Mouse (Mus musculus) liver (tissue): ENCODE data around the gene Mtmr2.
A peak's percentile ranks its signal among the peaks of the same experiment; 100 is the strongest.
"Not testable (repeated sequence)": the region's sequence is repeated elsewhere in the genome, so short reads cannot be mapped to it uniquely, and the experiment has no call there.

Source experiments
- DNase-seq: peaks from one replicate; pipeline ENCODE4 v3.0.0-alpha.2; 2020; ENCODE audit warnings: mixed read lengths

The Mtmr2 gene

DNA sequence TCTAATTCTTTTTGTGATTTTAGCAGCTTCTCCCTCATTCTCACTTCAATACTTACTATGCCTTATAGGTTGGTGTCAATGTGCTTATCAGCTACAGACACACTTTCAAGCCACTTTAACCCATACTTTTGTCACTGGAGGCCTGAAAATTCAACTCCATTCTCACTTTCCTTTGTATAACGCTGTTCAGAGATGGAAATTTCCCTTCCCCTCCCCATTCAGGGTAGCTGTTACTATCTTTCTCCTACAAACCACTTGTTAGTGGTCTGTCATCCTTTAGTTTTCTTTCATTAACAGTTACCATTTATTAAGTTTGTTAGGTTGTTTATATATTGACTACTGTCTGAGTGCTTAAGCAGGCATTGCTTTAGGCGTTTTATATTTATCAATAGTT lies at the start of gene Mtmr2:
Mtmr2 (plus strand) TSS at position 7 of the 394 bp plus-strand sequence.
- no peak for DNase-seq

DNA sequence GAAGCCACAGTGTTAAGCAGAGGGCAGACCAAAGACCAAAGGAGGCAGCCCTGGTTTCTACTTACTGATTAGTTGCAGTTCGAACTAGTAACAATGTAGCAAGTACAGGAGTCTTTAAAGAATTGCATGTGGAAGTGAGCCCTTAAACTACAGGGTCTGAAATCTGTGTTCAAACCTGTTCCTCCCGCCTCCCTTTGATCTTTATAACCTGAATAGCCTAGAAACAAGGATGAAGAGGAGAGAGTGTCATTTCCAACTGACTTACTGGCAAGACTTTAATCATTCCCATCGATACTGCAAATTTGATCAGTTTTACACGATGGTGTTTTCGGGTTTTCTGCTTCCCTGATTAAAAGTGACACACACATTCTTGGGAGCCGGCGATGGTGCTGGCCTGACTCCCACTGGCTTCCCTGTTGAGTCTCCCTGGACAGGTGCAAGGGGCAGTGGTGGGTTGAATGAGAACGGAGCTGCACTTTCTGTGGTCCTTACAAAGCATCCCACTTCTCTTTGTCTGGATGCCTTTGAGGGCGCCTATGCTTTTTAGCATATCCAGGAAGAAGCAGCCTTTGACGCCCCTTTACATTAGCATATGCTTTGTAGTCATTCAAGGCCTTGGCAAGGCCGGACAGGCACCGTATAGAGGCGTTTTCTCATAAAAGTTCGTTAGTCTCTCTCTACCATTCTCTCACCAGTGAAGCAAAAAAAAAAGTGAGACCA lies 49.0 kb upstream of the Mtmr2 start:
- DNase-seq, result no peak

DNA sequence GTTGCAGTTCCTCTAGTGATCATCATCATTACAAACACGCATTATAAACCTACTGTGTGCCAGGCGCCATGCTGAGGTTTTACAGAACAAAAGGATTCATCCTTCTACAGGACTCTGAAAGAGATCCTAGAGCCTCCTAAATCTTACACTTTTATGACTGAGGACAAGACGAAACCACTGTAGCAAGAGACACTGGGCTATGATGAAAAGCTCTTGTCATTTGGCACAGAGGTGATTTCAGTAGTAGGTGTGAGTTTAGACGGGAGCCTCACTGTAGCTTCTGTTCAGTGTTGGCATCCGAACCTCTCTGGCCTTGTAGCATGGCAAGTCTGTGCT lies 48.5 kb upstream of the Mtmr2 start:
- DNase-seq, result no peak

DNA sequence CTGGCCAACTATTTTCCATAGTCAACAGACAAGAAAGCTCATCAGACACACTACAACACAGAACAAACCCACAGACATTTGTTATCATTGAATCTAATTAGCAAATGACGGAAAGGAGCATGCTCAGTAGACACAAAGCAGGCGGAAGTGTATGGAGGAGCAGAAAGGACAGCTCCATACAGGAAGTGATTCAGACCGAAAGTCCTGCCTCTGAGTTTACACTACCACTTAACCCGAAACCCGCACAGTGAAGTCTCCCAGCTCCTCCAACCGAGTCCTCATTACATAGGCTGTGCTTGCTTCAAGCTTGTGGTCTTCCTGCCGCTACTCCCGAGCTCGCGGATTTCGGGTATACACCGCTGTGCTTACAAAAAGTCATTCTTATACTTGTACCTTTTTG lies 46.4 kb upstream of the Mtmr2 start:
- no peak for DNase-seq

DNA sequence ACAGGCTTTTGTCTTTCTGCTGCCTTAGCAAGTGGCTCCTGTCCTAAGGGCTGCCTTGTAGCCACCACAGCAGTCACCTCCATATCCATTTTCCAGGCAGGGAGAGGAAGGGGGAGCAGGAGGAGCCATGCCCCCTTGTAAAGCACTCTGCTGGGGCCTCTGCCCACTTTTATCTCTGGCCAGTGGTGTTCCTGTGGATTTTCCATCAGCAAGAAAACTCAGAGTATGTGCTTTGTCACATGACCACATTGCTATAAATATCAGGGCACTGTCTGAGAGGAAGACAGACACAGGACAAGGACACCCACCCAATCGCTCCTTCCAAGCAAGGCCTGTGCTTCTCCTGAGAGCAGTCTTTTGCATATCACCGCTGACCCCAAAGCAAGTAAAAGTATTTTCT lies 45.1 kb upstream of the Mtmr2 start:
- no peak for DNase-seq

DNA sequence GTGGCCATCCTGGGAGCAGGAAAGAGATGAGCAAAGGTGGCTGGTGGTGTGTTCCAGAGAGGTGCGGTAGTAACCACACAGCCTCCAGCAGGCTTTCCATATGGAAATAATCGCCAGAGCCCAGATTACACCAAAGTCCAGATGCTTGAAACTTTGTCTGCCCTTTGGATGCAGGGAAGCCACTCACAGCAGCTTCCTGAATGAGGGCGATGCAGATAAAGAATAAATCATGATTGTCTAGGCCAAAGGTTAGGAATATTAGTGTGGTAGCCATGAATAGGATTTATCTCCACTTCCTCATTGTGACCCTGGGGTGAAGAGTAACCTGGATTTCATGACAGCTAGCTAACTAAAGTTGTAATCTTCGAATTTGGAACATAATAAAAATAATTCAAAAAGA lies 43.3 kb upstream of the Mtmr2 start:
- no peak for DNase-seq

GRCm38 (mm10) chr9:13707066-13707555 lies 41.1 kb upstream of the Mtmr2 start:
- no peak for DNase-seq

DNA sequence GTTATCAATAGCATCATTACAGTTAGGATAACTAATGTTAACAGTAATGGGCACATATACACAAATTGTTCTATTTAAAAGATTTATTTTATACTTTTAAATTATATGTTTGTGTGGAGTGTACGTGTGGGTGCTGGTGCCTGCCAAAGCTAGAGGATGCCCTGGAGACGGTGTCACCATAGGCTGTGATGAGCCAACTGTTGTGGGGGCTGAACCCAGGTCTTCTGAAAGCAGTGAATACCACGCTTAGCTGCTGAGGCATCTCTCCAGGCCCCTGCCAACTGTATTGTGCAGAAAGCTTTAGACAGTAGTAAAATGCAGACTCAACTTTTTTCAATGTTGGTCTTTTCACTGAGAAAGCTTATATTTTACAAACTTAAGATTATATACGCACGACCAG lies 38.8 kb upstream of the Mtmr2 start:
- DNase-seq, result no peak

- not testable (repeated sequence) for DNase-seq
Observed at GRCm38 (mm10) chr9:13715891-13716290, 32.3 kb upstream of the Mtmr2 start.

- DNase-seq, result peak; percentile 69
Observed at GRCm38 (mm10) chr9:13716316-13717099, 31.7 kb upstream of the Mtmr2 start.

DNA sequence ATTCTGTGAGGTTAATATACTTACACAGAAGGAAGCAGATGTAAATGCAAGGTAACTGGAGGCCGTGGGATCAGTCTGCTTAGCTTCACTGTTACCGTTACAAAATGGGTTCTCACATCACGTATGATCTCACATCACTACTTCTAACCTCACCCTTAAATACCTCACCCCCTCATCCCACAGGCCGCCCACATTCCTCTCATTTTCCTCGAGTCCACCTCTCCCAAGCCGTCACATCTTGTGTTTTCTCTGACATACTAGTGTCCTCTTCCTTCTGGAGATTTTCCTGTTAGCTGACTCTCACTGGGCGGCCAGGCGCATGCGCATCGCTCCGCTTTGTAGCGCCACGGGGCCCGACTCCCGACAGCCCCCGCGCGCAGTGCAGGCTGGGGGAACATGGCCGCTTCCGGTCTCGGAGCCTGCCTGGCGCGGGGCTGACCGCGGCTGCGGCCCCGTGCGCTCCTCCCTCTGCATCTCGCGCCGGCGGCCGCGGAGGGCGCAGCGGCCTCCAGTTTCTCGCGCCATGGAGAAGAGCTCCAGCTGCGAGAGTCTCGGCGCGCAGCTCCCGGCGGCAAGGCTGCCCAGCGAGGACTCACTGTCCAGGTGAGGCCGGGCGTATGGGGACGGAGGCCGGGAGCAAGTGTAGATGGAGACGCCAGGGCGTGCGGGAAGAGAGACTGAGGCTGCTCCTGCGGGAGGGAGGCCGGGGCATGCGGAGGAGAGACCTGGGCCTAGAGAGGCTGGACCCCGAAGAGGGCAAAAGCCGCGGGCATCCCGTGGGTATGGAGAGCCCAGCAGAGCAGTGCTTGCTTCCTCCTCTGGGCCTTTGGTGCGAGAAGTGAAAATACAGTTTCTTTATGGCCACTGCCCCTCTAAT lies 826 bp downstream of the Mtmr2 start:
- peak; percentile 96 for DNase-seq

DNA sequence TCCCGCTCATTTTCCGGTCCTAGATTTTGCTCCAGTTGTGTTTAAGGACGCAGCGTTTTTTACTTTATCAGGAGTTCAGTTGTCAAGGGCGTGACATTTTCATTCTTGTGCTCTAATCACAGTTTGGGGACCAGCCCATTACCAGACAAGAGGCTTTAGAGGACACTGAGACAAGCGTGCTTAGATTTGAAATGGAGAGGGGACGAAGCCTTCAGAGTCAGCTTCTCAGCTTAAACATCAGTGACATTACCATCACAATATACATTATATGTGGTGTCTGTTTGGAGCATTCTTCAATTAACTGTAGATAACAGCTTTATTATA lies 1.4 kb downstream of the Mtmr2 start:
- DNase-seq, result no peak

DNA sequence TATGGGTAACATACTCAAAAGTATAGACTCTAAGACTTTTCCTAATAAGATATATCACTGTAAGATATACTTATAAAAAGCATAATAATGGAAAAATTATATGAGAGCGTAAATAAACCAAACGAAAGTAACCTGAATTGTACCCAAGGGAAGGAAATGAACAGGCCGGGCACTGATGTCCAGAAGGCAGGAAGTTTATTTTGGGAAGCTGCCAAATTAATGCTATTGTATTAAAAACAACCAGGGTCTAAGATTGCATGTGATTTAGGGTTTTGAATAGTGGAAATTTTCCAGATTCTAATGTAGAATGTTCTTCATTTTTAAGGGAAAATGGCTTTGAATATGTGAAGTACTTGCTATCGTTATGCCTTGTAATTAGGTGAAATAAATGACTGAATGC lies 4.3 kb downstream of the Mtmr2 start:
- DNase-seq, result no peak

DNA sequence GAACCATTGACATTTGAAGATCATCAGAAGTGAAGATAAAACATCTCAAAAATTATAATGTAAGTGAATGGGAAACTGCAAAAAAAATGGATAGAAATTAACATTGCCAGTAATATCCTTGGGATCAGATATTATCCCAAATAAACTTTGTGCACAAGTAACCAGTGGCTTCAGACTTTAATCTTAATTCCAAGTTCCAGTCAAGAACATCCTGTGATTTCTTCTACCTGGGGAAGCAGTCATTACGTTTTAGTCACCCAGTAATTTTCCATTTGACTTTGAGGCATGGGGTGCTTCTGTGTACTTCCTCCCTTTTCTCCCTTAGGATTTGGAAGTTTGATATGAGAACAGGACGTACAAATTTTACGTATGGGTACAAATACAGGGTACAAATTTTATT lies 12.2 kb downstream of the Mtmr2 start:
- no peak for DNase-seq

DNA sequence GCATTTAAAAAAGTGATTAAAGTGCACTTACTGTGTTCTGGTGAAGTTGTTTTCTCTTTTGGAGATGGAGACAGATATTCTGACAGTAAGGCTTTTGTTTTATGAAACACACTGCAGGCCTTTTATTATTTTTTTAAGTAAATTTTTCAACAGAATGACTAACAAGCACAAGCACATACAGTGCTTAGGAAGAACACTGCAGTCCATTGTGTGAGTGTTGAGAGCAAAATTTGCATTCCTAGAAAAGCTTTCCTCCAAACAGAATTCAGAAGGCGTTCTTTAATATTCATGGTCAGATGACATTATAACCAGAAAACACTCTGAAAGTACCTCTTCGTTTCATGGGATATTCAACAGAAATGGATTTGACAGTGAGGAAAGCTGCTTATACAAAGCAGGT lies 17.4 kb downstream of the Mtmr2 start:
- DNase-seq, result no peak

GRCm38 (mm10) chr9:13766570-13766969 lies 18.4 kb downstream of the Mtmr2 start:
- no peak for DNase-seq

GRCm38 (mm10) chr9:13774732-13775131 lies 26.5 kb downstream of the Mtmr2 start:
- no peak for DNase-seq

DNA sequence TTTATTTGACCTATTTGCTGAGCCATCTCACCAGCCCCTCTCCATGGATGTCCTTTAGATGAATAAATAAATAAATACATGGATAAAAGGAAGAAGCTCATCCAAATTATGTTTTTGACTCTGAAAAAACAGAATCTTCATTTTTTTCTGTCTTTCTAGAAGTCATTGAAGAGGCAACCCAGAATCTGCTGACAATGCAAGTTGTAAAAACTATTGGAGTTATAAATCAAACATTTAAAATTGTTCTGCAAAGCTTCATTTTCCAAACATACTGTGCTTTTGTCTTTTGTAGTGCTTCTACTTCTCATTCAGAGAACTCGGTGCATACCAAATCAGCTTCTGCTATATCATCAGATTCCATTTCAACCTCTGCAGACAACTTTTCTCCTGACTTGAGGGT lies 33.8 kb downstream of the Mtmr2 start:
- no peak for DNase-seq

DNA sequence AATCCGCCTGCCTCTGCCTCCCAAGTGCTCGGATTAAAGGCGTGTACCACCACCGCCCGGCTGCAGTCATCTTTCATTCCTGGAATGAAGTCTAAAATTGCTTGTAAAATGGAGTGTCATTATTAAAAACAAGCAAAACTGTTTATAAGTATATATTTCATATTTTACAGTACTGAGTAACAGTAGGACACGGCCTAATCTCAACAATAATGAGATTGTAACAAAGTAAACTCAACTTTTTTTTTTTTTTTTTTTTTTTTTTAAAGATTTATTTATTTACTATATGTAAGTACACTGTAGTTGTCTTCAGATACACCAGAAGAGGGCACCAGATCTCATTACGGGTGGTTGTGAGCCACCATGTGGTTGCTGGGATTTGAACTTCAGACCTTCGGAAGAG lies 42.7 kb downstream of the Mtmr2 start:
- DNase-seq, result not testable (repeated sequence)

- DNase-seq, result no peak
Observed at GRCm38 (mm10) chr9:13794302-13794701, 46.1 kb downstream of the Mtmr2 start.

DNA sequence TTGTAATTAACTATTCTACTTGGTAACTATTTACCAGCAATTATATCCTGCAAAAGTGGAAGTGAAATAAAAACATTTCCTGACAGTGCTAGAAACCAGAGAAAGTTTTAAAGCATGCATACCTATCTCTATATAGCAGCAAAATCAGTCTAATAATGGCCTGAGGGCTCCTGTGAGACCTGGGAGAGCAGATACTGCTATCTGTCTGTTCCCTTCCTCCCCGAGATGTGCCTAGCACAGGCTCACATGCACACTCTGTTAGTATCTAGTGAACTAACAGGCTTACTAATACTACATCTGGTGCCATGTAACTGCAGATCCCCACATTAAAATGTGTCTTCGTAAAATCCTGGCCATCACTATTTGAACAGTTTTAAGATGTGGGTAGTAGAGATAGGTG lies 46.5 kb downstream of the Mtmr2 start:
- DNase-seq, result no peak

DNA sequence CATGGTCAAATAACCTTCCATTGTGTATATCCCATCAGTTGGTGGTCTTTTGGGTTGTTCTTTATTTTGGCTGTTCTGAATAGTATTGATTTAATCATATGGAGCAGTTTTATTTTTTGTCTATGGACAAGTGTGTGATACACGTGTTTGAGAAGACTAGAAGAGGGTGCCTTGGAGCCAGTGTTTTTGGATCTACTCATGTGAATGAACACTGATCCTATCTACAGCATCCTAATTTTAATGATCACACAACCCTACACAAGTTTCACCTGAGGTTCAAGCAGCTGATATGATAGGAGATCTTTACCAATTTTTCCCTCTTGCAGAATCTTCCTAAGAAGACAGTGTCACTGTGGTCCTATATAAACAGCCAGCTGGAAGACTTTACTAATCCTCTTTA lies 56.3 kb downstream of the Mtmr2 start:
- no peak for DNase-seq

- DNase-seq, result no peak
Observed at GRCm38 (mm10) chr9:13806854-13807253, 58.6 kb downstream of the Mtmr2 start.

DNA sequence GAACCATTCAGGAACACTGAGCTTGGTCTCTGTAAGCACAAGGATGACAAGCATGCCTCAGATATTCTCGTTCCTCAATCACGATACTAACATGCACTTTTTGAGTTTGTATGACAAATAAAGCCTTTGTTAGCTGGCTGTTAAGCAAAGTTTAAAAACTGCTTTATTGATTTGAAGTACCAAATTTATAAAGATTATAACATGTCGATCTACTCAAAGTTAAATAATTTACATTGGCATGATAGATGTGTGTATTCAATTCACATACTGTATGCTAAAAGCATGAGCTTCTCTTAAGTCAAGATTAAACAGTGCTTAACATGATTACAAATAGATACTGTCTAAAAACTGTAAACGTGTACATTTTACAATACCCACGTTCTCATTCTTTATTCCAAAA lies 59.4 kb downstream of the Mtmr2 start:
- no peak for DNase-seq
